ENCODE assay signal across 9 mouse cellular contexts in genomic region chr11:31670468-31670921, GRCm38 (mm10). TPM values are rescaled to one million over a fixed set of nuclear protein-coding genes. Genes with fewer than 3 reads are reported as not detected.
DNase-seq lines count a peak whose midpoint lies in the region; ATAC-seq and TF ChIP-seq lines count a peak whose summit lies in the region.
"Had no signal": no experiment of that assay in that cellular context is flagged by ENCODE, and none has a peak within 500 bp of the region (broad histone marks: within the 10 kb centered on the region; RNA-seq: fewer than 3 reads in every experiment).

No protein-coding gene starts in this region.

- no peak overlapping the region for H3K27ac ChIP-seq in lung, embryonic 14.5 days (ENCODE audit: low read depth)
- H3K27ac ChIP-seq in forebrain, embryonic 13.5 days = no peak overlapping the region
- peak overlapping the region; percentile 68; the same call in 1 of the 2 replicates for H3K27ac ChIP-seq in kidney, postnatal 0 days
- H3K27ac ChIP-seq in neural tube, embryonic 13.5 days (replicated peaks) = no peak overlapping the region

- peak overlapping the region; percentile 75 for H3K4me2 ChIP-seq in lung, embryonic 14.5 days
- H3K4me2 ChIP-seq in forebrain, embryonic 13.5 days = peak overlapping the region; percentile 62
- H3K4me2 ChIP-seq in kidney, postnatal 0 days (ENCODE audit: low read length) = peak overlapping the region; percentile 69
- H3K4me2 ChIP-seq in neural tube, embryonic 13.5 days = peak overlapping the region; percentile 62

- no peak for TF ChIP-seq CTCF in lung, embryonic 14.5 days (IDR thresholded peaks at IDR 0.05; ENCODE audit: low read depth)
- no peak for TF ChIP-seq CTCF in kidney, postnatal 0 days (IDR thresholded peaks at IDR 0.05; ENCODE audit: low read depth)

- H3K9ac ChIP-seq in lung, embryonic 14.5 days = no peak overlapping the region; the same call in 1 of the 2 replicates
- peak overlapping the region; percentile 38; the same call in 1 of the 2 replicates for H3K9ac ChIP-seq in forebrain, embryonic 13.5 days
- no peak overlapping the region for H3K9ac ChIP-seq in kidney, postnatal 0 days (ENCODE audit: low read depth, low read length)
- H3K9ac ChIP-seq in neural tube, embryonic 13.5 days = peak overlapping the region; percentile 94

- H3K36me3 ChIP-seq in lung, embryonic 14.5 days (ENCODE audit: insufficient read depth) = peaks cover 36% of the 10 kb centered on the region
- peaks cover 42% of the 10 kb centered on the region for H3K36me3 ChIP-seq in forebrain, embryonic 13.5 days (ENCODE audit: poor library complexity, severe bottlenecking)
- peaks cover 27% of the 10 kb centered on the region for H3K36me3 ChIP-seq in kidney, postnatal 0 days (ENCODE audit: insufficient read depth, low read length)
- H3K36me3 ChIP-seq in neural tube, embryonic 13.5 days = peaks cover 43% of the 10 kb centered on the region

- H3K4me1 ChIP-seq in lung, embryonic 14.5 days (ENCODE audit: insufficient read depth) = no peaks in the 10 kb centered on the region
- peaks cover 20% of the 10 kb centered on the region for H3K4me1 ChIP-seq in forebrain, embryonic 13.5 days
- H3K4me1 ChIP-seq in kidney, postnatal 0 days (replicated peaks; ENCODE audit: insufficient read depth, low read length) = peaks cover 9% of the 10 kb centered on the region
- peaks cover 22% of the 10 kb centered on the region for H3K4me1 ChIP-seq in neural tube, embryonic 13.5 days (replicated peaks)

- H3K4me3 ChIP-seq in lung, embryonic 14.5 days (ENCODE audit: low read depth, low read length) = peak overlapping the region; percentile 94
- H3K4me3 ChIP-seq in forebrain, embryonic 13.5 days = peak overlapping the region; percentile 94
- H3K4me3 ChIP-seq in kidney, postnatal 0 days (replicated peaks; ENCODE audit: low read depth, low read length) = 0 out of 2 replicates have a peak overlapping the region, but pooled peaks have one; percentile 18
- peak overlapping the region; percentile 78 for H3K4me3 ChIP-seq in neural tube, embryonic 13.5 days

- no peak for DNase-seq in lung, embryonic 14.5 days
- no peak for DNase-seq in lung, postnatal 25 days (ENCODE audit: low spot score)
- DNase-seq in kidney, postnatal 0 days (ENCODE audit: low spot score) = peak; percentile 34
- no peak for DNase-seq in left cerebral cortex, postnatal 14 days (ENCODE audit: low spot score in 2 of 2)
- DNase-seq in layer of hippocampus, adult 18-20 months (ENCODE audit: low spot score in 2 of 2) = no peak
- DNase-seq: thymus, postnatal 14 days had no signal

- no peak for ATAC-seq in lung, embryonic 14.5 days (ENCODE audit: insufficient read depth)
- no peak for ATAC-seq in forebrain, embryonic 13.5 days
- peak; percentile 25 for ATAC-seq in kidney, postnatal 0 days (replicated peaks; ENCODE audit: low FRiP score, low read depth)
- no peak for ATAC-seq in neural tube, embryonic 13.5 days (ENCODE audit: low read depth)
- ATAC-seq in monocyte, adult 5-6 weeks (replicated peaks; ENCODE audit: insufficient number of reproducible peaks, low FRiP score, low TSS enrichment, poor library complexity, severe bottlenecking) = no peak

- WGBS in lung, embryonic 14.5 days = 65% methylated on average over 5 of the region's 5 CpGs
- 66% methylated on average over 5 of the region's 5 CpGs for WGBS in forebrain, embryonic 13.5 days
- WGBS in kidney, postnatal 0 days = 52% methylated on average over 5 of the region's 5 CpGs
- WGBS in neural tube, embryonic 13.5 days = 72% methylated on average over 5 of the region's 5 CpGs

- intact Hi-C loops in left cerebral cortex, postnatal 14 days (cut with DNase I) = loop anchor here (10.0 kb wide), 2 partner anchors 494 to 554 kb away; partner anchors contain the start of genes Mpg and Rhbdf1

- H3K9me3 ChIP-seq in lung, embryonic 14.5 days (ENCODE audit: low read depth, low read length) = no peaks in the 10 kb centered on the region
- H3K9me3 ChIP-seq in forebrain, embryonic 13.5 days (replicated peaks) = no peaks in the 10 kb centered on the region
- no peaks in the 10 kb centered on the region for H3K9me3 ChIP-seq in kidney, postnatal 0 days (replicated peaks; ENCODE audit: low read length)
- no peaks in the 10 kb centered on the region for H3K9me3 ChIP-seq in neural tube, embryonic 13.5 days

- no peaks in the 10 kb centered on the region for H3K27me3 ChIP-seq in lung, embryonic 14.5 days (ENCODE audit: insufficient read depth, low read length)
- no peaks in the 10 kb centered on the region for H3K27me3 ChIP-seq in forebrain, embryonic 13.5 days
- no peaks in the 10 kb centered on the region for H3K27me3 ChIP-seq in kidney, postnatal 0 days (ENCODE audit: insufficient read depth, low read length)
- no peaks in the 10 kb centered on the region for H3K27me3 ChIP-seq in neural tube, embryonic 13.5 days

RNA-seq across cellular contexts. Expression of gene Bod1, which starts 1.2 kb away (rescaled TPM):
- 98.3 and 113 TPM in 2 replicates for polyA plus RNA-seq in lung, embryonic 14.5 days (2014; fragmentation: Nextera tagmentation; extraction: Ambion mirVana)
- 153 and 157 TPM in 2 replicates for polyA plus RNA-seq in forebrain, embryonic 13.5 days (2015; fragmentation: Nextera tagmentation; extraction: Ambion mirVana)
- polyA plus RNA-seq in kidney, postnatal 0 days (2015; fragmentation: Nextera tagmentation; extraction: Ambion mirVana) = 96.7 and 102 TPM in 2 replicates
- polyA plus RNA-seq in neural tube, embryonic 13.5 days (2015; fragmentation: Nextera tagmentation; extraction: Ambion mirVana) = 137 and 146 TPM in 2 replicates
- total RNA-seq in left cerebral cortex, postnatal 14 days (2021) = 10 to 100 TPM; 87.2 to 90.5 TPM
- 100 to 1,000 TPM; 108 to 110 TPM for total RNA-seq in layer of hippocampus, adult 18-20 months (2021)
- 10.8 to 18.3 TPM (median 12.3 TPM) in 3 replicates for total RNA-seq in monocyte, adult 5-6 weeks (2017)

Comparison
In these comparisons a context has a peak if more than half of its experiments do, and no peak if none do; other contexts are left out.
1. H3K4me3 ChIP-seq: peak in every context shown above with its lines; median percentile 94 in lung, embryonic 14.5 days; 94 in forebrain, embryonic 13.5 days; 78 in neural tube, embryonic 13.5 days; 18 in kidney, postnatal 0 days.
2. H3K9ac ChIP-seq: peak in forebrain, embryonic 13.5 days (single experiment) and neural tube, embryonic 13.5 days (single experiment); none in lung, embryonic 14.5 days (single experiment) and kidney, postnatal 0 days (single experiment).
3. Peak in every context shown above with its lines, with median percentiles within 50 percentile points of each other: H3K4me2 ChIP-seq.